Mouse (Mus musculus) myocyte (in vitro differentiated cells): ENCODE data around the gene Kxd1.

ENCODE experiments used
- CEBPB ChIP-seq: IDR thresholded peaks from 2 replicates; pipeline ENCODE4 v1.6.1; 2011; ENCODE audit warnings: mild to moderate bottlenecking, moderate library complexity; ENCODE audit not compliant: poor library complexity, insufficient read depth, severe bottlenecking
- E2F4 ChIP-seq: IDR thresholded peaks from one replicate; pipeline ENCODE4 v1.6.1; 2011; ENCODE audit warnings: mild to moderate bottlenecking, control low read depth, moderate library complexity; ENCODE audit not compliant: insufficient read depth
- MAX ChIP-seq: IDR thresholded peaks from one replicate; pipeline ENCODE4 v1.6.1; 2011; ENCODE audit warnings: low read depth, mild to moderate bottlenecking, control low read depth
- MYOG ChIP-seq, 3 experiments: IDR thresholded peaks; one replicate each; pipeline ENCODE4 v1.6.1; 2011; ENCODE audit warnings: control low read depth in 2 of 3, low read depth in 2 of 3, mild to moderate bottlenecking in 2 of 3; ENCODE audit not compliant: insufficient read length in 2 of 3, control insufficient read depth in 1 of 3, insufficient read depth in 1 of 3
- POLR2A ChIP-seq: IDR thresholded peaks from one replicate; pipeline ENCODE4 v1.6.1; 2011; ENCODE audit warnings: low read depth, mild to moderate bottlenecking, control low read depth, moderate library complexity; ENCODE audit not compliant: insufficient read length
- POLR2AphosphoS2 ChIP-seq: IDR thresholded peaks from one replicate; pipeline ENCODE4 v1.6.1; 2011; ENCODE audit warnings: low read depth, control low read depth; ENCODE audit not compliant: insufficient read length
- REST ChIP-seq: IDR thresholded peaks from one replicate; pipeline ENCODE4 v1.6.1; 2011; ENCODE audit warnings: mild to moderate bottlenecking, control low read depth, moderate library complexity; ENCODE audit not compliant: insufficient read depth, insufficient read length
- TCF12 ChIP-seq: IDR thresholded peaks from one replicate; pipeline ENCODE4 v1.6.1; 2011; ENCODE audit warnings: mild to moderate bottlenecking, control low read depth; ENCODE audit not compliant: poor library complexity, insufficient read depth, severe bottlenecking
- TCF3 ChIP-seq: IDR thresholded peaks from one replicate; pipeline ENCODE4 v1.6.1; 2011; ENCODE audit warnings: low read depth, control low read depth; ENCODE audit not compliant: insufficient read length
- USF1 ChIP-seq: IDR thresholded peaks from one replicate; pipeline ENCODE4 v1.6.1; 2011; ENCODE audit warnings: low read depth, mild to moderate bottlenecking, control low read depth, moderate library complexity

GRCm38 (mm10) chr8:70570990-70571389 lies 43.2 kb upstream of the Kxd1 start:
- TF ChIP-seq POLR2A (no peak), REST (no peak), MAX (no peak), TCF3 (no peak), USF1 (no peak), POLR2AphosphoS2 (no peak), CEBPB (no peak), MYOG (IDR thresholded peaks at IDR 0.05; ENCODE audit: control insufficient read depth in 1 of 3, insufficient read depth in 1 of 3, insufficient read length in 2 of 3, low read depth in 2 of 3) (peak in 2 of 3 experiments; percentile 24 to 58), E2F4 (no peak), TCF12 (no peak)
